Mouse (Mus musculus) E14TG2a.4 (cell line): ENCODE results near the gene Tfdp2.

ENCODE experiments used
- H3K27me3 ChIP-seq: 2 replicates; pipeline ENCODE4 v1.6.1; 2014; ENCODE audit warnings: low read length, control low read depth; ENCODE audit not compliant: insufficient read depth
- H3K36me3 ChIP-seq: 2 replicates; pipeline ENCODE4 v1.6.1; 2014; ENCODE audit warnings: low read length, control low read depth; ENCODE audit not compliant: insufficient read depth
- H3K4me1 ChIP-seq: replicated peaks from 2 replicates; pipeline ENCODE4 v1.6.1; 2014; ENCODE audit warnings: low read depth, low read length, control low read depth
- H3K4me3 ChIP-seq: replicated peaks from 2 replicates; pipeline ENCODE4 v1.5.1; 2014; ENCODE audit warnings: mild to moderate bottlenecking, low read length
- H3K9me3 ChIP-seq: 2 replicates; pipeline ENCODE4 v1.6.1; 2014; ENCODE audit warnings: low read length, control low read depth
- CTCF ChIP-seq: conservative IDR thresholded peaks from 2 replicates; pipeline ENCODE4 v1.5.1; 2014; ENCODE audit warnings: low read length
- NANOG ChIP-seq: IDR thresholded peaks from 2 replicates; pipeline ENCODE4 v1.6.1; 2014; ENCODE audit warnings: borderline replicate concordance, low read length, mixed read lengths
- POU5F1 ChIP-seq: IDR thresholded peaks from 2 replicates; pipeline ENCODE4 v1.6.1; 2014; ENCODE audit warnings: low read length, borderline replicate concordance

Tfdp2 gene

GRCm38 (mm10) chr9:96170600-96170999 is 25.5 kb upstream of the Tfdp2 start:
- no peaks in the 10 kb centered on the region for H3K9me3 ChIP-seq
- TF ChIP-seq POU5F1: no peak
- no peak for TF ChIP-seq CTCF
- no peak for TF ChIP-seq NANOG
- H3K27me3 ChIP-seq: no peaks in the 10 kb centered on the region
- peaks cover 48% of the 10 kb centered on the region for H3K36me3 ChIP-seq
- H3K4me1 ChIP-seq: peaks cover 26% of the 10 kb centered on the region
- no peak overlapping the region for H3K4me3 ChIP-seq

DNA sequence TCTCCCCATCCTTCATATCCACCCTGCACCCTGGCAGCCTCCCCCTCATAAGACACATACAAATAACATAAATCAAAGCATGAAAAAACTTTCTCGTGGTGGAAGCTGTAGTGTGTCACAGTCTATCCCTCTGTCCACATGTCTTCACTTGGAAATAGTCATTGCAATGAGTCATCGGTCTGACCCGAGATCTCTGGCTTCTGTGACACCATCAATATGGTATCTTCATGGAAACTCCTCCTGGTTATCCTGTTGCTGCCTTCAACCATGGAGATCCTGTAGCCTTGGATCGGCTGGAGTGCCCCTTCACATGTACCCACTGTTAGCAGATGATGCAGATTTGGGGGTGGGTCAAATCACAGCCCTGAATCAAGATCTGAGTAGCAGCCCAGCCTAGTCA is 11.2 kb upstream of the Tfdp2 start:
- TF ChIP-seq NANOG: no peak
- Histone ChIP-seq H3K4me1 (peaks cover 7% of the 10 kb centered on the region), H3K27me3 (no peaks in the 10 kb centered on the region), H3K4me3 (no peak overlapping the region), H3K36me3 (peaks cover 40% of the 10 kb centered on the region), H3K9me3 (no peaks in the 10 kb centered on the region)

DNA sequence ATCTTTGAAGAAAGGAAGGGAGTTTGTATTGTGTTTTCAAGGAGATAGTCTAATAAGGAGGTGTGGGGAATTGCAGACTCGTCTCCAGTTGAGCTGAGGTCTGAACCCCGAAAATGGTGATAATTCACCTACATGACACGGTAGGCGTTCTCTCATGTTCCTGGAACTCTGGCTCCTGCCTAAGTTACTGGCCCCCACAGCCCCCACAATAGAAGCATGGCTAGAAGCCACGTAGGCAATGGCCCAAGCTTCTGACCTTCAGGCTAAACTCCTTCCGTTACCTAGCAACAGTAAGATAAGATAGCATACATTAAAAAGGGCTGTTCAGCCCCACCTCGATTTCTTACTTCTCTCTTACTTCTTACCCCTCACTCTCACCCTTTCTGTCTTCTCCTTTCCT is 9.4 kb upstream of the Tfdp2 start:
- H3K9me3 ChIP-seq: no peaks in the 10 kb centered on the region
- peaks cover 25% of the 10 kb centered on the region for H3K36me3 ChIP-seq
- H3K4me3 ChIP-seq: no peak overlapping the region
- TF ChIP-seq POU5F1: no peak
- H3K4me1 ChIP-seq: peaks cover 7% of the 10 kb centered on the region
- H3K27me3 ChIP-seq: no peaks in the 10 kb centered on the region

DNA sequence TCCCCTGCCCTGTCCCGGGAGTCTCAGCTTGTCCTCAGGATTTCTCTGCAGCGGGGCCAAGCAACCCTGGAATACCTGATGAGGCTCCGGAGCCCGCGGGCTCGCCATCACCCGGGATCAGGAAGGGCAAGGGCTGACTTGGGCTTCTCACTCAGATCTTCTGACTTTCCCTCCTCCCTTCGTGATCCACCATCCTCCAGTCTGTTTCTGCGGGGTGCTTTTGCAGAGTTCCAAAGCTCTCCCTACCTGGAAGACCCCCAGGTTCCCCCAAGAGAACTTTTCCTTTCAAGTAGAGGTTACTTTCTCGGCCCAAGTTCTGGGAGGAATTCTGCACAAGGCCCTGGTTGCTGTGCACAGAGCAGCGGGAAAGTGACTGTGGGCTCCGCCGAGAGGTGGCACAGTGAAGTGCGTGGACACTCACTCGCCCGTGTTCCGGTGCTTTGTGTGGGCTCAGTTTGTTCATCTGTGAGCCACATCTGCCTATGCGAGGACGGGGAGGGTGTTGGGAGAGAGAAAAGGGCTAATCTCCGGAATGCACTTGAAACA is 634 bp downstream of the Tfdp2 start:
- H3K36me3 ChIP-seq: peaks cover 10% of the 10 kb centered on the region; the same call in 1 of the 2 replicates
- peak overlapping the region; percentile 97 for H3K4me3 ChIP-seq
- no peaks in the 10 kb centered on the region for H3K9me3 ChIP-seq
- TF ChIP-seq NANOG (no peak), CTCF (no peak), POU5F1 (no peak)
- H3K27me3 ChIP-seq: no peaks in the 10 kb centered on the region
- H3K4me1 ChIP-seq: peaks cover 41% of the 10 kb centered on the region

GRCm38 (mm10) chr9:96197806-96198205 is 1.7 kb downstream of the Tfdp2 start:
- Histone ChIP-seq H3K9me3 (no peaks in the 10 kb centered on the region), H3K4me3 (peak overlapping the region; percentile 97), H3K4me1 (peaks cover 36% of the 10 kb centered on the region), H3K27me3 (no peaks in the 10 kb centered on the region), H3K36me3 (peaks cover 21% of the 10 kb centered on the region)
- no peak for TF ChIP-seq POU5F1
- TF ChIP-seq NANOG: no peak
- TF ChIP-seq CTCF: no peak

- Histone ChIP-seq H3K27me3 (no peaks in the 10 kb centered on the region), H3K36me3 (peaks cover 62% of the 10 kb centered on the region), H3K9me3 (no peaks in the 10 kb centered on the region), H3K4me1 (peaks cover 16% of the 10 kb centered on the region), H3K4me3 (no peak overlapping the region)
- no peak for TF ChIP-seq NANOG
- no peak for TF ChIP-seq CTCF
- no peak for TF ChIP-seq POU5F1
Observed at GRCm38 (mm10) chr9:96203663-96204062, 7.6 kb downstream of the Tfdp2 start.

DNA sequence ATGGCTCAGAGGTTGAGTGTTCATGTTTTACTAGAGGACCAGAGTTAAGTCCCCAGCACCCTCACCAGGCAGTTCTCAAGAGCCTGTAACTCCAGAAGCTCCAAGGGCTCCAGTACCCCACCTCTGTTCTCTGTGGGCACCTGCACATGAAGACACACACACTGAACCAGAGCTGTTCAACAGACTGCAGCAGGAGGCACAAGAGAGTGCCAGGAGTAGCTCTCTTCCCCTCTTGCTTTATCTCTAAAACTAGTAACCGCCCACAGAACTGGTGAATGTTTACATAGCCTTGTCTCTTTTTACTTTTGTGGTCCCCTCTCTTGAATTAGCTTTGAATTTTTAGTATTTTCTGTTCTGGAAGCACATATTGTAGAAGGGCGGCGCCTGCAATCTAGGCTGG is 11.4 kb downstream of the Tfdp2 start:
- no peak overlapping the region for H3K4me3 ChIP-seq
- H3K4me1 ChIP-seq: peaks cover 13% of the 10 kb centered on the region

DNA sequence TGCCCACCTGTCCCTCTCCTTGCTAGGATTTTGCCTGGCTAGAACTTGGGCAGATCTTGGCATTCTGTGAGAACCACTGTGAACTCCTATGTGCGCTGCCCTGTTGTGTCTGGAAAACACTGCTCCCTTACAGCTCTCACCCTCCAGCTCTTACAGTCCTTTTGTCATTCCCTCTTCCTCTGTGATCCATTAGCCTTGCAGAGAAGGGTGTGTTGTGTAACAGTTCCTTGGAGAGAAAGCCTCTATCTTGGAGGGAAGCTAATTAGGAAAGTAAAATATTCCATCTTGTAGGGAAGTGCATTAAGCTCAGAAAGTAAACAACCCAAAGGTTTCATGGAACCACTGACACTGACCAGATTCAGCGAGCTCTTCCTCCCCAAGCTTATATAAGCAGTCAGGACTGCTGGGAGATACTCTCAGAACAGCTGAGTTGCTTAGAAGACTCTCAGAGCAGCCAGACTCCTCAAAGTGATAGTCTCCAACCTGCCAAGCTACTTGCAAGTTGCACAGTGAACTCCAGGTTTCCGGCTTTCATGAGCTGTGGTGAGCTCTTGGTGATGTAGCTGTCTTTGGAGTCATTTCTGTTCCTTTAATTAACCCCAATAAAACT is 17.1 kb downstream of the Tfdp2 start:
- TF ChIP-seq POU5F1: no peak
- no peak for TF ChIP-seq NANOG
- TF ChIP-seq CTCF: no peak
- Histone ChIP-seq H3K27me3 (no peaks in the 10 kb centered on the region), H3K36me3 (peaks cover 39% of the 10 kb centered on the region), H3K4me3 (no peak overlapping the region), H3K4me1 (peaks cover 28% of the 10 kb centered on the region), H3K9me3 (no peaks in the 10 kb centered on the region)

More for the DNA sequence above, 11.4 kb downstream of the Tfdp2 start:
- no peaks in the 10 kb centered on the region for H3K27me3 ChIP-seq
- H3K9me3 ChIP-seq: no peaks in the 10 kb centered on the region
- no peak for TF ChIP-seq CTCF
- TF ChIP-seq NANOG: no peak
- TF ChIP-seq POU5F1: no peak
- peaks cover 44% of the 10 kb centered on the region for H3K36me3 ChIP-seq

DNA sequence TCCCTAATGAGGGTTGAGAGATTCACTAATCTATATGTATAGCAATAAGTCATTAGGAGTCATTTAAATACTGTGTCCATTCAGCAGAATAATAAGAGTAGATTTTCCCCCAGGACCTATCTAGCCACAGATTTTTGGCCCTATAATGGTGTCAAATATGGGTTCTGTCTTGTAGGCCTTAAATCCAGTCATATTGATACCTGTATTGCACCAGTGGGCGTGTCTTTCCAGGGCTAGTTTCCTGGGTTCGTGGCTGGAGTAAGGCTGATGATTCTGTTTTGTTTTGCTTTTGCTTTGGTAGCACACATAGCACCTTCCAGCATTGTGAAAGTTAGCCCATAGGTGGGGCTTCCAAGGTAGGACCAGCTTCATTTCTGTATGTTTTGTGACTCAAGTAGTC is 18.1 kb downstream of the Tfdp2 start:
- Histone ChIP-seq H3K9me3 (no peaks in the 10 kb centered on the region), H3K4me3 (no peak overlapping the region), H3K36me3 (peaks cover 45% of the 10 kb centered on the region), H3K27me3 (no peaks in the 10 kb centered on the region), H3K4me1 (peaks cover 28% of the 10 kb centered on the region)
- TF ChIP-seq NANOG: no peak
- TF ChIP-seq CTCF: no peak
- TF ChIP-seq POU5F1: no peak

DNA sequence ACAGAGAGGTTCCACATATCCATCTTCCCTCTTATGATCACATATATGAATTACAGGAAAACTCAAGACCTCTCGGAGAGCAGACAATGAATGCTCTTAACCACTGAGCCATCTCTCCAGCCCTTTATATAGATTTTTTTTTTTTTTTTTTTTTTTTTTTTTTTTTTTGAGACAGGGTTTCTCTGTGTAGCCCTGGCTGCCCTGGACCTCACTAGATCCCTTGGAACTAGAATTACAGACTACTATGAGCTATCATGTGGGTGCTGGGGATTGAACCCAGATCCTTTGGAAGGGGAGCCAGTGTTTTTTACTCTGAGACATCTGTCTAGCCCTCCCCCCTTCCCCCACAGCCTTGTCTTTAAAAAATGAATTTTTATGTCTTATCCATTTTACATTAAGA is 21.2 kb downstream of the Tfdp2 start:
- Histone ChIP-seq H3K4me1 (peaks cover 22% of the 10 kb centered on the region), H3K36me3 (peaks cover 46% of the 10 kb centered on the region), H3K4me3 (no peak overlapping the region), H3K27me3 (no peaks in the 10 kb centered on the region), H3K9me3 (no peaks in the 10 kb centered on the region)
- TF ChIP-seq CTCF (no peak), NANOG (no peak), POU5F1 (no peak)
